Mouse (Mus musculus): Measurements from ENCODE around the gene Rab11fip4. TPM values are rescaled to one million over a fixed set of nuclear protein-coding genes. Genes with fewer than 3 reads are reported as not detected.
A peak's percentile ranks its signal among the peaks of the same experiment; 100 is the strongest.

Gene Rab11fip4
- total RNA-seq, 1 experiment from 2014 or later = 4.2 TPM

DNA sequence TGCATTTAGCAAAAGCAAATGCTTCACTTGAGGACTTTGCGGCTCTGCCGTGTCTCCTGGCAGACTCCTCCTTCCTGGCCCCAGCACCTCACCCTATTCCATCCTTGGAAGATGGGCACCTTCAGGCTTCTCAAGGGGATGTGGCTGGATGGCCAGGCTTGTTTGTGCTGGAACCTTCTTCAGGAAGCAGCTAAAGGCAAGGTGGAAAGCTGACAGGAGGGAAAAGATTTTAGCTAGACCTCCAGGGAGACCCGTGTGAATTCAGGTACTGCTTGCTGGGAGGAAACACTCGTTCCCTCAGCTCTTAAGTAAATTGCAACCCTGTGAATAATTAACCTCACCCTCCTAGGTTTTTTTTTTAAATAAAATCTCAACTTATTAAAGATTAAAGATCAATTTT lies 122.7 kb downstream of the Rab11fip4 start:
- no peak for DNase-seq

DNA sequence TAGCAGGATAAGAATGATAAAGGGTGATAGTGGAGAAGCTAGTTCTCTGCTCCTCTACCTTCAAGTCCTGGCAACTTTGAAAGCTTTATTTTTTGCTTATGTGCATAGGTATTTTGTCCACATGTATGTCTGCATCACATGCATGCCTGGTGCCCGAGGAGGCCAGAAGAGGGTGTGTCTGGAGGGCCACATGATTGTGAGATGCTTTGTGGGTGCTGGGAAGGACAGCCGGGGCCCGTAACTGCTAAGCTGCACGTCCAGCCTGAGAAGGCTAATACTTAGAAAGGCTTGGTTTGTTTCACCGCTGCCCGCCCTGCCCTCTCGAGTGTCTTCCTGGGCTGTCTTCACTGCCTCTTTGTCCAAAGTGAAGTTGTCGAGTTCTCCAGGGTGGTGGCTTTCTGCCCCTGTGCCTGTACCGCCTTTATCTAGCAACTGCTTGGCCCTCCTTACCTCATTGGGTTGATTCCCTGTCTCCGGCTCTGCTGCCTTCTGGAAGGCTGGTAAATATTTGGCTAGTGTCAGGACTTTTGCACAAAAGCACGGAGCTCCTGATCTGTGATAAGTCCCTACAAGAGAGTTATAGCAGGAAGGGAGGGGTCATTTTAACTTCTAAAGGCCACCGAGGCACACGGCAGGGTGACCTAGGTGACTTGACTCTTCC lies 123.2 kb downstream of the Rab11fip4 start:
- no peak for DNase-seq

DNA sequence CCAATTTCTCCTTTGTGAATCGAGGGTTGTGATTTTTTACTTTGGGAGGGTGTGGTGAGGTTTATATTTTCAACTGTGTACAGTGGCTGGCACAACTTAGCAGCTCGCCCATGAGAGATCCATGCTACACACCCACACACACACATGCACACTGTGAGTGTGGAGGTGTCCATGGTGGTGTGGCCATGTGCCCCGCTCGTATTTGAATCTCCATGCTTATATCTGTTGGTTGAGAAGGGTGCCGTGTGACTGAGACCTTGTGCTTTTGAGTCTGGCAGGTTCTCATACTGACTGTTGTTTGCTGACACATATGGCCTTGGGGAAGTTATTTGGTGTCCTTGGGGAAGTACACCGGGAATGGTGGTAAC lies 123.7 kb downstream of the Rab11fip4 start:
- DNase-seq = no peak

DNA sequence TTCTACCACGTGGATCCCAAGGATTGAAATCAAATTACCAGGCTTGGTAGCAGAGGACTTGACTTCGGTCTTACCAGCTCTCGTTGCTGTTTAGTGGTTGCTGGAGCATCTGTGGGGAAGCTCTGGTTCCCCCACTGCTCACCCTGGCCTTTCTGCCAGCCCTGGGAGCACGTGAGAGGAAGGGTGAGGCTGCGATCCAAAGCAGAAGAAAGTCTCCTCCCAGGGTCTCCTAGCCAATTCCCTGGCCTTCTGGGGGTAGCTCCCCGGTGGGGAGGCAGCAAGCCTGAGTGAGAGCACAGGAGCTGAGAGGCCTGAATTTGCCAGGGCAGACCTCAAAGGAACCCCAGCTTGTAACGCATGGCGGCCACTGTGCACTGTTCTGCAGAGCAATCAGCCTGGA lies 124.3 kb downstream of the Rab11fip4 start:
- DNase-seq = peak; percentile 47

DNA sequence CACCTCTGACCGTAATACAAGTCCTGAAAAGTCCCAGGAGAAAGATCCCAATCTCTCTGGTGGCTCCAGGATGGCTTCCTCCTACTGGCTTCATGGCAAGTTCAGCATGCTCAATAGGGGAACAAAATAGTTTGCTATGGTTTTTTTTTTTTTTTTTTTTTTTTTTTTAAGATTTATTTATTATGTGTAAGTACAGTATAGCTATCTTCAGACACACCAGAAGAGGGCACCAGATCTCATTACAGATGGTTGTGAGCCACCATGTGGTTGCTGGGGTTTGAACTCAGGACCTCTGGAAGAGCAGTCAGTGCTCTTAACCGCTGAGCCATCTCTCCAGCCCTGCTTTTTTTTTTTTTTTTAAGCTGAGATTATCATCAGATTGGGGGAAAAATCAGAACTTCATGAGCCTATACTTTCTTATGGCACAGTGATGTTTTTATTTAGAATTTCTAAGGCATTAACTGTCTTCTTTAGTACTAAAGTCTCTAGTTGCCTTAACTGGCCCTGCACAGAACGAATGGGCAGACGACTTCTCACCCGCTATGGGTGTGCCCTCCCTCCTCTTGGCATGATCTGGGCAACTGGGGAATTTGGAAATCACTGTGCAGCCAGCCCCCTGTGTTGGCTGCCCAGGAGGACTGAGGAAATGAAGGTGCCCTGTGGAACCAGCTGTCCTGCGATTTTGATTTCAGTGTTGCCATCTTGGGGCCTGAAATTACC lies 124.9 kb downstream of the Rab11fip4 start:
- DNase-seq = no peak

DNA sequence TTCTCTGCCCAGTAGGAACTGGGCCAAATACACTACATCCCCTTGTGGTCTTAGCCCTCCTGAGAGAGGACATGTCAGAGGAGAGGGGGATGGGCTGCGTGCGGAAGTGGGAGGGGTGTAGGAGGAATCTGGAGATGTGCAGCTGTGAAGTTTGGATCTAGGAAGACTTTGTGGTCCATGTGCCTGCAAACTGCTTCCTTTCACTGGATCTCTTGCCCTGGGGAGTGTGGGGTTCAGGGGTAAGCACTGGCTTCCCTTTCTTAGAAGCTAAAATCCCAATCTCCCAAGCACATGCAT lies 125.4 kb downstream of the Rab11fip4 start:
- DNase-seq = no peak

DNA sequence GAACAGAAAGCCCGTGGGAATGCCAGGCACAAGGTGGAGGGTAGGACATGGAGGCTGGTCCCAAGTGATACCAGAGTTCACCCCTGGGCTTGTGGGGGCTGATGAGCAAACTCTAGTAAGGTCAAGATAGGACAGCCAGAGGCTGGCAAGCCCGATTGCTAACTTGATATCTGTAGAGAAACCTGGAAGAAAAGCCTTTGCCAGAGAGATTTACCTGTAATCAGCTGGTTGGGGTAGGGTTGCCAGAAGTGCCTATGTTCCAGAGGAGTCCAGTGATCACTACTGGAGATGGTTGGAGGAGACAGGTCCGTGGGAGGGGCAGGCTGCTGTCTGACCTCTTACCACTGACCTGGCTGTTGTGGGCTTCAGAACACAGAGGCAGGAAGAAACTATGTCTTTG lies 126.3 kb downstream of the Rab11fip4 start:
- no peak for DNase-seq

DNA sequence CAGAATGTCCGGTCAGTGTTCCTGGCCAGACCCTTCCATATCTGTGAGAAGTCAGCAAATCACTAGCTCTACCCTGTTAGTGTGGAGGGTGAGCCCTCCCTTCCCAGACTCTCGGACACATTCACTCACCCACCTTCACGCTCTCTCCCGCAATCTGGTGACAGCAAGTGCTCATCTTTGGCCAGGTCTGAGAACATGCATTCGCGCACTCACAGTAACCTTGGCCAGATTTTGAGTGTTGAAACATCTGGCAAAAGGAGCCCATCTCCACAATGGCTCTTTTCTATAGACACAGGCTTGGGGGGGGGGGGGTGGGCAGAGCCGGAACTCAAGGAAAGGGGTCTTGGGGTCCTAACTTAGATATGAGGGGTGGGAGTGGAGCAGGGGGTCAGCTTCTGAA lies 126.8 kb downstream of the Rab11fip4 start:
- DNase-seq = no peak

DNA sequence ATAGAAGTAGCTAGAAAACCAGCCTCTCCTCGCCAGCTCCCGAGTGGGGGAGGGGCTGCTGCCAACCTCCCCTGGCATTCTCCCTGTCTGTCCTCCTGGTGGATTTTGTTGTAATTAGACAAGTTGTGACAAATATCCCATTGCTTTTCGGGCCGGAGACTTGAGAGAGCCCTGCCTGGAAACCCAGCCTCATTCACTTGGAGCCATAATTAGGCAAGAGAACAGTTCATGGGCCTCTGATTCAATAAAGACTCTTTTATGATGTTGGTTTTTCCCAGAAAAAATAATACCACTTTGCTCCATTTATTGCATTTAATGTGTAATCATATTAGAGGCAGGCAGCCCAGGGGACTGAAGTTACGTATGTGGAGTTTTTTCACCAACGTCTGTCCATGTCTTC lies 127.2 kb downstream of the Rab11fip4 start:
- DNase-seq = peak; percentile 25

DNA sequence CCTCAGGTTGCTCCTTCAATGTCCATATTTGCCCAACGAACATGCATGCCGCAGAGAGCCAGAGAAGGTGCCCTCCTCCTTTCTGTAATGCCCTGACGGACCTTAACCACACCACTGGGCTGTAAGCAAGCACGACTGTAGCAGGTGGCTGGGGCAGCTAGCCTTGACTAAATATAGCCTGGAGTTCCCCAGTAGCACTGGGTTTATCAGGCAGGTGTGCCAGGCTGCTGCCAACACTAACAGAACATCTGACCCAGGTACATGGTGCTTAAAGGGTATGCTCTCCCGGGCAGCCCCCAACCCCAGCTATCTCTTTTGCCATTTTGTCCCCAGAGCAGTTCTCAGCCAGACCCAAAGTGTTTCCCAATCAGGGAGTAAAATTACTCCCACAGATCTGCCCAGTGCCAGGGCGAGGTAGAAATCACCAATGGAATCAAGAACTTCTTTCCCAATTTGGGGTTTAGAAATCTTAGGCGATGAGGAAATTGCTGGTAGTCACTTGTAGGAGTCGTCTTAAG lies 127.9 kb downstream of the Rab11fip4 start:
- DNase-seq = no peak

DNA sequence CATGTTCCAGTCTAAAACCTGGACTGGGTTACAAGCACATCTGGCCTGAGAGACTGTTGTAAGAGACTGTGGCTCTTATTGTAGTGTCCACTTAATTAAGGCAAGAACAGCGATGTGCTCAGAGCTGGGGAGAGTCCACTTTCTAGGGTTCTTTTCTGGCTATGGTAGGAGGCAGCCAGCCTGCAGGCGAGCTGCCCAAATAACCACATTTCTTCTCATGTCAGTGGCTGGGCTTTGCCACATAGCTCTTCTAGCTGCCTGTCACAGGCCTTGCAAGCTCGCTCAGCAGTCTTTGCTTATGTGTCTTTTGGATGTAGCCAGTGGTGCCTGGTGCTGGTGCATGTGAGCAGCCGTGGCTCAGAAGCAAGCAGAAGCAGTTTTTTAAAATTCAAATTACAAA lies 129.7 kb downstream of the Rab11fip4 start:
- DNase-seq = no peak

DNA sequence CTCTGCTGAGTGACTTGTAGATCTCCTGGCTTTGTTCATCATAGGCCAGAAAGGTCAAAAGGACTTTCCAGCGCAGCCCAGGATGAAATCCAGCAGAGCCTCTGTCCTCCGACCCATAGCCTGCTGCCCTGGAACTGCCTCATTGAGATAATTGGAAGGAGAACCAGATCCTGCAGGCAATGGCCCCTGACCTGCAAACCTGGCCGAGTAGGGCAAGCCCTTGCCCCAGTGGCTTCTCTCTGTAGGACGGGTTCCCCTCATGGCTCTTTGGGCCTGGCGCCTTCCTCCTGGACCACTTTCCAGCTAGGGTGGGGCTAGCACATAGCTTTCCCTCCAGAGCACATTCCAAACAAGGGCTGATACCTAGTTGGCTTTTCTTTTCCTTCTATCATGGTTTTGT lies 131.8 kb downstream of the Rab11fip4 start:
- peak; percentile 40 for DNase-seq

DNA sequence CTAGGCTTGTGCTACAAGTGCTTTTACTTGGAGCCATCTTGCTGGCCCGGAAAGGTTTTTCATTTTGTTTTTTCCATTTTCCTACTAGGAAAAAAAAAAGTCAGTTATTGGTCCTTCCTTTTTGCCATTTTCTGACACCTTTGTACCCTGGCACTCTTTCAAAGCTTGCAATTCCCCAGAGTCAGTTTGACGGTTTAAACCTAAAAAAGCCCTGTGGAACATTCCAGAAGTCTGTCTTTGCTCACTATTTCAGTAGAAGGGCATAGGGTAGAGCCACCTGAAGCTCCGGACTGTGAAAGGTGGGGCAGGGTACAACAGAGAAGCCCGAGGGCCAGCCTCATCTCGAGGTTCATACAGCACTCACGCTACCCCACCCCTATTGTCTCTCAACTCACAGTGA lies 134.0 kb downstream of the Rab11fip4 start:
- no peak for DNase-seq

DNA sequence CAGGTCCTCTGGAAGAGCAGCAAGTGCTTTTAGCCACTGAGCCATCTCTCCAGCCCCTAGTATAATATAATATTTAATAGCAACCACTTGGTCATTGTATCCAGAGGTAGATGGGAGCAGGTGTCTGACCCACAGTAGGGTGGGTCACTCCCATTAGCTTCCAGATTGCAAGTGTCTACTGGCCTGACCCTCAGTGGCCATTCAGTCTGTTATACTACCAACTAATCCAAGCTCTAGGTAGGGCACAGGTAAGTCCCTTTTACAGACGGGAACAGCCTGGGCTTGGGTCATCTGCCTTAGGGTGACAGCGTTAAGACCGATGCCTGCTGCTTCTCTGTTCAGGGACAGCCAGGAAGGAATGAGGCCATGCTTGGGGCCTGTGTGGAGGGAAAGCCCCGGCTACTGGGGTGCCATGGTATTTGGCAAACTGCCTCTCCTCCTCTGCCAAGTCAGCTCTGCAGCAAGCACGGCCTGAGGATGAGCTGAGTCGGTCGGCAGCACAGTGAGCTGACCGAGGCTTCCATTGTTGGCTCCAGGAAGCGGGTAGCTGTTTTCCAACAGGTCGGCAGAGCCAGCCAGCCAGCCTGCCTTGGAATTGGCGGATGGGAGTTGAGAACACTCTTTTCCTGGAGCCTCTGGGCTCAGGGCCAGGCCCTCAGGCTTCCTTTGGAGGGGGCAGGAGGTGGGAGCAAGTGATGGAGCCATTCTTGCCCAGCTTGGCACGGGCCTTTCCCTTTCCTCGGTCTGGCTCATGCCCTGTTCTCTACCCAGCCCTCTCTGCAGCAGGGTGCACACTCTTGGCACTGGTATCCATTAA lies 138.4 kb downstream of the Rab11fip4 start:
- peak; percentile 71 for DNase-seq

DNA sequence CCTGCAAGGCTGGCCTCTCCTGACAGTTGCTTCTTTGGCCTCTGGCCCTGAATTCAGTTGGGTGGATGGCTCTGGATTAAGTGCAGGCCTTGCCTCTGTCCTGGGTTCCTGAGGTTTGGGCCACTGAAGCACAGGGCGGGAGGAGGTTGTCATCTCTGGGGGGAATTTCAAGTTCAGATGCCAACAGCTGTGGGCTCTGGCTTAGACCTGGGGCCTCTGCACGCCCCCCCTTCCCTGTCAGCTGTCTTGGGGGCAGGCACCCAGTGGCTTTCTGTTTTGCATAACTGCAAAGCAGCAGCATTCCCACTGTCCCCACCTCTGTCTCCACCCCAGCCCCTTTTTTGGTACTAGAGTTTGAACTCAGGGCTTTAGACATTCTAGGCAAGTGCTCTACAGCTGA lies 139.4 kb downstream of the Rab11fip4 start:
- no peak for DNase-seq

DNA sequence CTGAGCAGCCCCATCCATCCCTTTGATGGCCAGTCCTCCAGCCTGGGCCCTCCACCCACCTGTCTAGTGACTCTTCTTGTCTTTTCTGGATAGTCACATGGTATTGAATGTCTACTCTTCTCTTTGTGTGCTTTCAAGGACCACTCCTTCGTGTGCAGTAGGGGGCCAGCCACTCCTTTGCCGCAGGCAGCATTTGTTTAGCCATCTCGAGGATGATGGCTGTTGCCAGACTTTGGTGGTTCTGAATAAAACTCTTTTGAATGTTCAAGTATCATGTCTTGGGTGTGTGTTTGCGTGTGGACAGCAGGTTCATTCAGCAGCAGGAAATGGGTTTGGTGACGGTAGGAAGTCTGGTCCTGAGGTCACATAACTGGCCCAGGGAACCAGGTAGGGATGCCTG lies 140.5 kb downstream of the Rab11fip4 start:
- DNase-seq = no peak

DNA sequence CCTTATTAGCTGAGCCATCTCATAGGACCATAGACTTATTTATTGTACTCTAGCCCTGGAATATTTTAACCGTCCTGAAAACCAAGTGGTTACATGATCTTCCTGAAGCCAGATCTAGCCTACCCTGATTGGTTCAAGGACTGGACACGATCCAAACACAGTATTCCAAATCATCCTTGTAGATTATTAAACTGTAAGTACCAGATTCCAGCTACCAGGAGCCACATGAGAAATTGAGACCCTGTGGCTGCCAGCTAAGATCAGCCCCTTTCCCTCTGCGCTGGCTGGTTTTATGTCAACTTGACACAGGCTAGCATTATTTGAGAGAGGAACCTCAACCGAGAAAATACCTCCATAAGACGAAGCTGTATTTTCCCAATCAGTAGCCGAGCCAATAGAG lies 142.0 kb downstream of the Rab11fip4 start:
- no peak for DNase-seq

DNA sequence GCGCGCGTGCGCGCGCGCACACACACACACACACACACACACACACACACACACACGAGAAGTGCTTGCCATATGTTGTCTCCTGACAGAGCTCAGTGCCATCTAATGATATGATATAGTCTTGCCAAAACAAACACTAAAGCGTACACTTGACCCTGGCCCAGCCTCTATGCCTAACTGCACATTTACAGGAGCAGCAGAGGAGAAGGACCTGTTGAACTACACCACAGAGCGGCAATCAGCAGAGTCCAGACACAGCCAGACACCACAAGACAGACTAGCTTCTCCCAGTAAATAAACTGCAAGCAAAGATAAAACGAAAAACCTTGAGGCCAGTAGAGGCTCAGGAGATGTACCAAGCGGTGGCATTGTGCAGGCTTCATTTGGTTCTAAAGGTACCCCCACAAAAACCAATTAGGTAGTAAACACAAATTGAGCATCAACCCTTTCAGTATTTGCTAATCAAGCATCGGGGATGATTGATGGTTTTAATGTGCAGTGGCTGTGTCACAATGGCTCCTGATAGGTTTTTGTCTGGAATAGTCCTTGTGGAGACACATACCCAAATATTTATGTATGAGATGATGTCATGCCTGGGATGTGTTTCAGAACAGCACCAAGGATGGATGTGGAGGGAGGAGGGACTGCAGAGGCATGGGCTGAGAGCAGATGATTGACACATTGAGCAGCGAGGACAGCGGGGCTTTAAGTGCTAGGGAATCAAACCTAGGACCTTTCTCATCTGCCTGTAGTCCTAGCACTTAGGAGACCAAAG lies 145.4 kb downstream of the Rab11fip4 start:
- DNase-seq = no peak

DNA sequence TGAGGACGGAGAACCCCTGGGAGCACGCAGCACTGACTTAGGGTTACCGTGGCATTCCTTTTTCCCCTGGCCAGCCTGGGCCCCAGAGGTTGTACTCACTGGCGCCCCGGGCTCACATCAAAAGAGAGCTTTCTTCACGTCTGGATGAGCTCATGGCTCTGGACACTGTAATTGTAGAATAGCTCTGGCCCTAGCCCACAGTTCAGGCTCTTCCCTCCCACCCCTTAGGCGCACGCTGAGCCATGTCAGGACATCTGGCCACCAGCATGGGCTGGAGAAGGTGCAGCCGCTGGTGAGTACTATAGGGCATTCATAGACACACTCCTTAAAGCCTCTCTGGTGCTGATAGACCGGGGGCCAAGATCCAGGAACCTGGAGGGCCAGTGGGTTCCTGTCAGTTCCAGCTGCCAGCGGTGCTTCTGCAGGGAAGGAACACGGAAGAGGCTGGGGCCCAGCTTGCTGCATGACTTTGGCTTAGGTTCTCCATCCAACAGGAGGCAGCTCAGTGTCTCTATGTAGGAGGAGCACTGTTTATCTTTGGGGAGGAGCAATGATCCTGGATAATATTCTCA lies 146.2 kb downstream of the Rab11fip4 start:
- no peak for DNase-seq

DNA sequence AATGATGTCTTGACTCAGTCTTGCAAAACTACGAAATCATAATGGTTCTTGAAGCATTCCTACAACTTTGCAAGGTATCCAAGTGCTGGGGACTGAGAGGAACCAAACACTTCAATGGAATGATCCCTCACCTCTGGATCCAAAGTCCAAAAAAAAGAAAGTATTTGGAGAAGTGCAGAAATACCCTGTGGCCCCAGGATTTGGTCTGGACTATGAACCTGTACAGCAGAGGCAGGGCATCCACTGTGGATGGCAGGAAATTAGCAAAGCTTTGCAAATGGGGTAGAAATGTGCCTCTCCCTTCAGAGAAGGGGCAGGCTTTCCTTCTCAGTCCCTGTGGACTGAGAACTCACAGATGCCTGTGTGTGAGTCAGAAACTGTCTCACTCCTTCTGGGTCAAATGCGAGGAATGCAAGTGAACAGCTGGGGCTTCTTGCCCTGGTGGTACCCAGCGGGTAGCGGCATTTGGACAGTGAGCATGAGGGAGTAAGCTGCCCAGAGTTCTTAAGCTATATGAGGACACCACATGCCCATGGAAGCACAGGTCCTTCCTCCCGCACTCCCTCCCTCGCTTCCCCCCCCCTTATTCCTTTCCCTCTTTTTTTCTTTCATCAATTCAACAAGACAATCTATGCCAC lies 147.0 kb downstream of the Rab11fip4 start:
- no peak for DNase-seq

DNA sequence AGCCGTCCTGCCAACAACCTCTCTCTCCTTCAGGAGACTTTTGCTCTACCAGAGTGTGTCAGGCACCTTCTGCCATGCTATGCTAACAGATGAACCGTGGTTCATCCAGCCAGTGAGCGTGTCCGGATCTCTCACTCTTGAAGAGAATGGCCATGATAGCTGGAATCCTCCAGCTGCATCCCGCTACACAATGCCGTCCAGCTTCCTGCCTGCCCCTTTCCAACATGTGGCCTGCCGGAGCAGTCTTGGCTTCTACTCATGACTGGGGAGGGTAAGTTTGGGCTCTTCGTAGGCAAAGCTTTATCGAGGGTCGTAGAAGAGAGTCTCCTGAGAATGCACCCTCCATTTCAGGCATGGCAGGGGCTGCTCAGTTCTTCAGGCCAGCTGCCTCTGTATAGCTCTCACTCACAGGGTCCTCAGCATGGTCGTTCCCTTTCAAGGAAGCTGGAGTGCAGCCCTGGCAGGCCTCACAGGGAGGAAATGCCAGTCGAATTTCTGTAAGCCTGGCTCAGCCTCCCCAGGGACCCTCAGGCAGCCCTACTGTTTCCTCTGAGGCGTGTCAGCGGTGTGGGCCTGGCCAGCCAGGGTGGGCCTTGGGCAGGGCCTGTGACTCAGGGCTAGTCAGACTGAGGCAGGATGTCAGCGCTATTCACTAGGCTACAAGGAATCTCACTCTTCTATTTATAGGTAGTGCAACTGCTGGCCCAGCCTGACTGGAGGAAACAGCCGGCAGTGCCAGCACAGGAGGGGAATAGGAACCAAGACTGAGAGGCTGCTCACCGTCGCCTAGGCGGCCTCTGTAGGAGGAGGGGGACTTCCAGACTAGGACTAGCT lies 147.9 kb downstream of the Rab11fip4 start:
- peak; percentile 67 for DNase-seq

All from adrenal gland, postnatal 25 days (tissue).